Mouse (Mus musculus) midbrain, embryonic 13.5 days (tissue): ENCODE data around the gene Nop56. TPM values are rescaled to one million over a fixed set of nuclear protein-coding genes. Genes with fewer than 3 reads are reported as not detected.

Experiments
- ATAC-seq: fragments of 200-750 bp; cut with Nextera tagmentation; 2 replicates; pipeline ENCODE4 v1.8.0; 2017; ENCODE audit warnings: mild to moderate bottlenecking, moderate TSS enrichment, moderate library complexity
- H3K27ac ChIP-seq: fragments of 300-500 bp; sonication (generic); 2 replicates; pipeline ENCODE4 v1.5.1; 2015; ENCODE audit warnings: inconsistent platforms, mild to moderate bottlenecking, moderate library complexity
- H3K27me3 ChIP-seq: fragments of 300-500 bp; sonication (generic); 2 replicates; pipeline ENCODE4 v1.6.1; 2015; ENCODE audit warnings: mild to moderate bottlenecking, inconsistent platforms
- H3K36me3 ChIP-seq: fragments of 300-500 bp; sonication (generic); 2 replicates; pipeline ENCODE4 v1.6.1; 2015; ENCODE audit warnings: mild to moderate bottlenecking, inconsistent platforms
- H3K4me1 ChIP-seq: fragments of 300-500 bp; sonication (generic); replicated peaks from 2 replicates; pipeline ENCODE4 v1.6.1; 2015; ENCODE audit warnings: inconsistent platforms
- H3K4me2 ChIP-seq: fragments of 300-500 bp; sonication (generic); replicated peaks from 2 replicates; pipeline ENCODE4 v1.6.1; 2015; ENCODE audit warnings: moderate library complexity, mild to moderate bottlenecking, inconsistent platforms
- H3K4me3 ChIP-seq: fragments of 300-500 bp; sonication (generic); replicated peaks from 2 replicates; pipeline ENCODE4 v1.5.1; 2015; ENCODE audit warnings: mild to moderate bottlenecking, inconsistent platforms
- H3K9ac ChIP-seq: fragments of 300-500 bp; sonication (generic); replicated peaks from 2 replicates; pipeline ENCODE4 v1.6.1; 2015; ENCODE audit warnings: mild to moderate bottlenecking, inconsistent platforms
- H3K9me3 ChIP-seq: fragments of 300-500 bp; sonication (generic); 2 replicates; pipeline ENCODE4 v1.6.1; 2016; ENCODE audit warnings: mild to moderate bottlenecking, inconsistent platforms
- WGBS: fragments of 180-500 bp; shearing (Covaris S2); methylation state at CpG from one replicate; pipeline ENCODE4 v1.1.7; 2015; 5-methylcytosine and 5-hydroxymethylcytosine counted together
- polyA plus RNA-seq: library from polyadenylated mRNA; unstranded; fragments of >200 nt; fragmentation: Nextera tagmentation; extraction: Ambion mirVana; gene quantifications from 2 replicates; pipeline ENCODE4 v1.2.1, GENCODE M21; 2015

The Nop56 gene
- polyA plus RNA-seq, 1 experiment from 2014 or later = 246 TPM

DNA sequence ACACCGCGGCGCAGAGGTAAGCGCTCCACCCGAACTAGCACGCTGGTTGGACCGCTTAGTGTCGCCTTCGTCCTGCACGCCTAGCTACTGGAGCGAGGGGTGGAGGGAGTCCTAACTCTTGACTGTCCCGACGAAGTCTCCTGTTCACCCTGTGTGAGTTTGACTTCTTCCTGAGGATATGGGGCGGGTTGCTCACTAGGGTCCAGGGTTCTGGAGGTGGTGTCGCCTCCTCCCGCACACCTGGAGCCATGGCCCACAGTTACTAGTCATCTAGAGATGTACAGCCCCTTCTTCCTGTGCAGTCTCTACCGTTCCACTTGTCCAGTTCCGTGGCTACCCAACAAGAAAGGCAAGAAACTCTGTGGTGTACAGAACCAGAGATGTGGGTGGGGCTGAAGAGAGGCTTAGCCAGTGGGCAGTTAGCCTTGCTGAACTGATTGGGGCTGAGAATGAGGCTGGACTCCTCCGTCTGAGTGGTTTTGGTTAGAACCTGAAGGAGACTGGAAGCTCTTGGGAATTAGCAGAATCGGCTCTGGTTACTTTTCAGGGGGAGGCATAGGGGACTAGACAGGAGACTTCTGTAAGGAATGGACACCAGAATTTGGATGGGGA is 22.0 kb downstream of the Nop56 start:
- Histone ChIP-seq H3K4me2 (peak overlapping the region; percentile 71), H3K9ac (peak overlapping the region; percentile 88), H3K9me3 (no peaks in the 10 kb centered on the region), H3K36me3 (peaks cover 6% of the 10 kb centered on the region), H3K4me1 (peaks cover 47% of the 10 kb centered on the region), H3K27me3 (peaks cover 12% of the 10 kb centered on the region; the same call in 1 of the 2 replicates), H3K4me3 (peak overlapping the region; percentile 73), H3K27ac (peak overlapping the region; percentile 82)
- no peak; the same call in none of the 2 replicates for ATAC-seq
- 3% methylated on average over 20 of the region's 20 CpGs for WGBS

DNA sequence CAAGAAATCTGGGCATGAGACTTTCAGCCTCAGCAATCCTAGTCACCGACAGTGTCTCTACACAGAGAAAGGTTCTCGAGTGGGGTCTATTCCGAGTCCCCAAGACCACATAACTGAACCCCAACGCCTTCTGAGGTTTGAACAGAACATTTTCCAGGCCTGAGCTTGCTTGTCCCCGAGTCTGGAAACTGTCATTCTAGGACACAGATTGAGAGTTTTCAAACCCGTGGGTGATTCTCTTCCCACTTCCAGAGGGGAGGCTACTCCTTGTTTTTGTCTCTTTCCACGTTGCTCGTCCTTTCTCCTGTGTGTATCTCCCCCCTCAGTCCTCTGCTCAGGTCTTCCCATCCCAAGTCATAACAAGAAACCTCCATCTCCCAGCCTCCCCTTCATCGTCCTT is 23.4 kb downstream of the Nop56 start:
- Histone ChIP-seq H3K27ac (no peak overlapping the region), H3K4me1 (peaks cover 41% of the 10 kb centered on the region), H3K4me3 (no peak overlapping the region), H3K9me3 (no peaks in the 10 kb centered on the region), H3K27me3 (peaks cover 12% of the 10 kb centered on the region; the same call in 1 of the 2 replicates), H3K4me2 (no peak overlapping the region), H3K9ac (no peak overlapping the region), H3K36me3 (peaks cover 6% of the 10 kb centered on the region)
- ATAC-seq = no peak
- WGBS = 87% methylated on average over 9 of the region's 9 CpGs

DNA sequence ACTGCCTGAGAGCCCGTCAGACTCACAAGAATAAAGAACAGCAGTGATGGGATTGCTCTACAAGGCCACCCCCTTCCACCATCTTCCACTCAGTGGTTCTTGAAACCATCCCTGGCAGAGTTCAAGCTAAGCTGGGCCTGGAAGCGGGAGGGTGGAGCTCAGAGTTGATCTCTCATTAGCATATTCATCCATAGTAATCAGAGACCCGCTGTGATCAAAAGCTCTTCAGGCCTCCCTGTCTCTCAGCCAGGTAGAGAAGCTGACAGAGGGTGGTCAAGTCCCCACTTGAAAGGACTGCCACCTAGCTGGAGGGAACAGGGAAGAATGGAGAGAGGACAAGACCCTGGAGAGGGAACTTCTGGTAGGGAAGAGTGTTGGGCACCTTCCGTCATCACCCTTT is 28.8 kb downstream of the Nop56 start:
- whole genome bisulfite sequencing = 45% methylated on average over 4 of the region's 4 CpGs
- Histone ChIP-seq H3K27me3 (no peaks in the 10 kb centered on the region), H3K9ac (no peak overlapping the region), H3K4me2 (no peak overlapping the region), H3K9me3 (no peaks in the 10 kb centered on the region), H3K36me3 (peaks cover 35% of the 10 kb centered on the region), H3K4me3 (no peak overlapping the region), H3K27ac (no peak overlapping the region), H3K4me1 (peaks cover 5% of the 10 kb centered on the region; the same call in 1 of the 2 replicates)
- no peak for ATAC-seq

DNA sequence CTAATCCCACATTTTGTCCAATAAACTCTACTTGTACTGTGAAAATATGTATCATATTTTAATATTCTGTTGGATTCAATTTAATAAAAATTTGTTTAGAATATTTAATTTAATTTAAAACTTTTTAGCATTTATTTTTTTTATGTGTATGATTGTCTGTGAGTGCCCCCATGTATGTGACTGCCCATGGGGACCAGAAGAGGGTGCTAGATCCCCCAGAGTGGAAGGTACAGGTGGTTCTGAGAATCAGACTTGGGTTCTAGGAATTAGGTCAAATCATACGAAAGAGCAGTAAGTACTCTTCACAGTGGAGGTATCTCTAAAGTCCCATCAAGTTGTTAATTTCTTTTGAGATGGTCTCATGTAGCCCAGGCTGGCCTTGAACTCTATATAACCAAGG is 52.8 kb downstream of the Nop56 start:
- H3K4me2 ChIP-seq = no peak overlapping the region
- H3K9me3 ChIP-seq = no peaks in the 10 kb centered on the region
- H3K4me1 ChIP-seq = no peaks in the 10 kb centered on the region
- H3K36me3 ChIP-seq = no peaks in the 10 kb centered on the region
- H3K4me3 ChIP-seq = no peak overlapping the region
- H3K9ac ChIP-seq = no peak overlapping the region
- 82% methylated on average over 1 of the region's 1 CpGs for WGBS
- no peak overlapping the region for H3K27ac ChIP-seq
- H3K27me3 ChIP-seq = no peaks in the 10 kb centered on the region
- no peak for ATAC-seq

Other genes starting within 250 kb of the Nop56 start
- 0.05 and 0.15 TPM in 2 replicates for gene Tgm6, start 162.0 kb upstream of the Nop56 start, polyA plus RNA-seq
- 424 and 459 TPM in 2 replicates for gene Snrpb, start 95.0 kb upstream of the Nop56 start, polyA plus RNA-seq
- not detected in 2 replicates for gene Tmc2, start 79.2 kb upstream of the Nop56 start, polyA plus RNA-seq
- 154 and 165 TPM in 2 replicates for gene Idh3b, start 10.1 kb downstream of the Nop56 start, polyA plus RNA-seq
- 2.1 and 2.7 TPM in 2 replicates for gene Ebf4, start 20.7 kb downstream of the Nop56 start, polyA plus RNA-seq
- gene Cpxm1, start 123.1 kb downstream of the Nop56 start, polyA plus RNA-seq = 13.6 and 16.4 TPM in 2 replicates
- 0.17 TPM in 2 replicates for gene Gm28372, start 130.8 kb downstream of the Nop56 start, polyA plus RNA-seq
- 0.46 and 0.58 TPM in 2 replicates for gene 1700020A23Rik, start 130.8 kb downstream of the Nop56 start, polyA plus RNA-seq
- gene Tmem239, start 132.0 kb downstream of the Nop56 start, polyA plus RNA-seq = not detected in 2 replicates
- gene Vps16, start 149.9 kb downstream of the Nop56 start, polyA plus RNA-seq = 112 and 124 TPM in 2 replicates
- 10.8 and 11.9 TPM in 2 replicates for gene Pced1a, start 150.3 kb downstream of the Nop56 start, polyA plus RNA-seq
- 112 and 126 TPM in 2 replicates for gene Ptpra, start 175.8 kb downstream of the Nop56 start, polyA plus RNA-seq